Comparison of ENCODE assay signal across 8 mouse cellular contexts in genomic region chr1:155416701-155417677, GRCm38 (mm10). TPM values are rescaled to one million over a fixed set of nuclear protein-coding genes. Genes with fewer than 3 reads are reported as not detected.
DNase-seq lines count a peak whose midpoint lies in the region; ATAC-seq lines count a peak whose summit lies in the region.

Xpr1 (minus strand) TSS chr1:155417415.

- DNase-seq in ZHBTc4 (ENCODE audit: low read depth, low spot score): peak; percentile 97
- DNase-seq in gastrocnemius, adult 8-10 months (ENCODE audit: low spot score in 2 of 2): peak; percentile 91 to 93
- peak; percentile 98 for DNase-seq in induced T-regulatory cell, adult 2 months (ENCODE audit: low read depth)
- peak; percentile 87 to 94 for DNase-seq in left cerebral cortex, adult 9 months (ENCODE audit: low spot score in 2 of 2)
- peak; percentile 97 for DNase-seq in right cerebral cortex, postnatal 14 days
- DNase-seq in urinary bladder, postnatal 36 days (ENCODE audit: low spot score in 2 of 2): peak; percentile 88 to 93

- ATAC-seq in common myeloid progenitor, adult 5-6 weeks (replicated peaks; ENCODE audit: low read depth, poor library complexity, severe bottlenecking): peak; percentile 86
- ATAC-seq in megakaryocyte progenitor cell, adult 5-6 weeks (replicated peaks; ENCODE audit: poor library complexity): peak; percentile 92

RNA-seq across cellular contexts. Expression of gene Xpr1, which starts in this region (rescaled TPM):
- total RNA-seq in common myeloid progenitor, adult 5-6 weeks (2017): 29.2 and 34.1 TPM in 2 replicates
- total RNA-seq in gastrocnemius, adult 8-10 months (2022): 10 to 100 TPM; 54.1 to 93.4 (median 70.7) TPM
- 38.0 and 38.6 TPM in 2 replicates for total RNA-seq in megakaryocyte progenitor cell, adult 5-6 weeks (2015)
- total RNA-seq in megakaryocyte progenitor cell, adult 5-6 weeks (2017): 12.8 and 16.1 TPM in 2 replicates

Comparison
In these comparisons a context has a peak if more than half of its experiments do, and no peak if none do; other contexts are left out.
1. Peak in every context shown above with its lines: DNase-seq and ATAC-seq.